Mouse (Mus musculus): ENCODE measurements at regions not wholly inside any gene's neighbourhood (a gene's known extent, or its start where the extent isn't known, plus 50 kb on each side); places are given as distances from the start of the nearest gene placed in this dataset.

DNA sequence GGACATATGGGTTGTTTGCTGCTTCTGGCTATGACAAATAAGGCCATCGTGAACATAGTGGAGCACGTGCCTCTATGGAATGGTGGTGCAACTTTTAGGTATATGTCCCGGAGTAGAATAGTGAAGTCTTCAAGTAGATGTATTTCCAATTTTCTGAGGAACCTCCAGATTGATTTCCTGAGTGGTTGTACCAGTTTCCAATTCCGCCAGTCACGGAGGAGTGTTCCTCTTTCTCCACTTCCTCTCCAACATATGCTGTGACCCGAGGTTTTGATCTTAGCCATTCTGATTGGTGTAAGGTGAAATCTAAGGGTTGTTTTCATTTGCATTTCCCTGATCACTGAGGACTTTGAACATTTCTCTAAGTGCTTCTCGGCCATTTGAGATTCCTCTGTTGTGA, 1134.4 kb upstream of the Zeb2 start:
- Histone ChIP-seq H3K4me1 (replicated peaks; ENCODE audit: control insufficient read depth, insufficient read depth, low read length) (no peaks in the 10 kb centered on the region), H3K27ac (no peak overlapping the region), H3K9ac (no peak overlapping the region), H3K27me3 (ENCODE audit: control insufficient read depth, insufficient read depth, low read length) (no peaks in the 10 kb centered on the region), H3K4me3 (replicated peaks; ENCODE audit: low read length) (no peak overlapping the region), H3K36me3 (replicated peaks; ENCODE audit: control insufficient read depth, insufficient read depth) (no peaks in the 10 kb centered on the region), H3K9me3 (ENCODE audit: control insufficient read depth, low read length) (no peaks in the 10 kb centered on the region), H3K4me2 (replicated peaks) (no peak overlapping the region)
- DNase-seq (ENCODE audit: low spot score), result no peak
- no peak for ATAC-seq (ENCODE audit: low FRiP score)
- WGBS, result 93% methylated on average over 7 of the region's 7 CpGs

DNA sequence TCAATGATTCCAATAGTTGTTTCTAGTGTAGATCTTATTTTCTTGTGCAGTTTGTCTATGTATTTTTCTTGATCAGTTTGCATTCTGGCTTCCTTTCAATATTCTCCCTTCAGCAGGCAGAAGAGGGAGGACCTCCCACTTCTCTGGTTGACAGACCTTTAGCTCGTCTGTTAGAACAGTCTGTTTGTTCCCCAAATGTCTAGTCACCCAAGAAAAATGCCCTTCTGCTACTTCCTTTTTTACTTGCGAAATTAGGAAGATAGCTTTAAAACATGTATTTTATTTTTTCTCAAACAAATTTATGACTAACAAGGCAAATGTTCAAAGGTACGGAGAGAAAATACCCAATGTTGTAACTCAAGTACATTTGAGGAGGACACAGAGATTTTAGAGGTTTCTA, 1128.5 kb upstream of the Zeb2 start:
- H3K4me2 ChIP-seq (replicated peaks), result no peak overlapping the region
- DNase-seq (ENCODE audit: low spot score) (no peak), ATAC-seq (ENCODE audit: low FRiP score) (no peak)
- H3K27me3 ChIP-seq (ENCODE audit: control insufficient read depth, insufficient read depth, low read length), result no peaks in the 10 kb centered on the region
- H3K9me3 ChIP-seq (ENCODE audit: control insufficient read depth, low read length), result no peaks in the 10 kb centered on the region
- H3K4me1 ChIP-seq (replicated peaks; ENCODE audit: control insufficient read depth, insufficient read depth, low read length), result no peaks in the 10 kb centered on the region; the same call in 1 of the 2 replicates
- WGBS, result 75% methylated on average over 3 of the region's 3 CpGs
- H3K36me3 ChIP-seq (replicated peaks; ENCODE audit: control insufficient read depth, insufficient read depth), result no peaks in the 10 kb centered on the region
- no peak overlapping the region for H3K4me3 ChIP-seq (replicated peaks; ENCODE audit: low read length)
- no peak overlapping the region for H3K27ac ChIP-seq
- no peak overlapping the region for H3K9ac ChIP-seq

DNA sequence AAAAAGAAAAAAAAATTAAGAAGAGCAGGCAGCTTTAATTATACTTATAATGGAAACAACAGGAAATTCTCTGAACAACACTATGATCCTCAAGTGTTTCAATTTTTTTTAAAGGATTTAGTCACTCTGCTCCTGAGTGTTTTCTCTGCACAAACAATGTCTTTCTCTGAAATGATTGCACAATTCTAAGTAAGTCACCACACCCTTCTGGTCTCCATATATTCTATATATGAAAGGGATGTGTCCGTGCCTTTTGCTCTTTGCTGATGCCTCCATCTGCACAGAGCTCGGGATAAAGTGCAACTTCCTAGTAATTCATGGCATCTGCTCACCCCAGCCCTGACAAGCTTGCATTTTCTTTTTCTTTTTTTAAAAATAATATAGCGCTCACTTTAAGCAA, 1127.5 kb upstream of the Zeb2 start:
- no peaks in the 10 kb centered on the region for H3K27me3 ChIP-seq (ENCODE audit: control insufficient read depth, insufficient read depth, low read length)
- H3K4me3 ChIP-seq (replicated peaks; ENCODE audit: low read length), result no peak overlapping the region
- DNase-seq (ENCODE audit: low spot score), result no peak
- no peak overlapping the region for H3K27ac ChIP-seq
- WGBS, result 91% methylated on average over 3 of the region's 3 CpGs
- no peak overlapping the region for H3K4me2 ChIP-seq (replicated peaks)
- H3K9ac ChIP-seq, result no peak overlapping the region
- no peaks in the 10 kb centered on the region for H3K9me3 ChIP-seq (ENCODE audit: control insufficient read depth, low read length)
- no peaks in the 10 kb centered on the region for H3K36me3 ChIP-seq (replicated peaks; ENCODE audit: control insufficient read depth, insufficient read depth)
- no peaks in the 10 kb centered on the region; the same call in 1 of the 2 replicates for H3K4me1 ChIP-seq (replicated peaks; ENCODE audit: control insufficient read depth, insufficient read depth, low read length)
- no peak for ATAC-seq (ENCODE audit: low FRiP score)

DNA sequence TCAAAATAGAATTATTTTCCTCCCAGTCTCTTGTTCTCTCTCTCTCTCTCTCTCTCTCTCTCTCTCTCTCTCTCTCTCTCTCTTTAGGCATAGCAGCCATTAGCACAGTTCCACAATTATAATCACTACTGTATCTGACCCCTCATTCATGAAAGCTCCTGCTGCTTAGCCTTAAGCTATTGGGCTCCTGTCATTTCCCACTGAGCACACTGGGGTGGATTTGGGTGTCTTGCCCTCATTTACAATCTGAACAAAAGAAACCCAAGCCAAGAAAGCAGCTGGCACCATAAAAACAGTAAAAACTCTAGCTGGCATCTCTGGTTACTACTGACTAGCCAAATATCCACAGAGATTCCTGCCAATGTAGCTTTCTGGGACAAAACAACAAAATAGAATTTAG, 1125.6 kb upstream of the Zeb2 start:
- Histone ChIP-seq H3K4me2 (replicated peaks) (no peak overlapping the region), H3K9me3 (ENCODE audit: control insufficient read depth, low read length) (no peaks in the 10 kb centered on the region), H3K9ac (no peak overlapping the region), H3K4me1 (replicated peaks; ENCODE audit: control insufficient read depth, insufficient read depth, low read length) (no peaks in the 10 kb centered on the region; the same call in 1 of the 2 replicates), H3K4me3 (replicated peaks; ENCODE audit: low read length) (no peak overlapping the region), H3K27me3 (ENCODE audit: control insufficient read depth, insufficient read depth, low read length) (no peaks in the 10 kb centered on the region), H3K36me3 (replicated peaks; ENCODE audit: control insufficient read depth, insufficient read depth) (no peaks in the 10 kb centered on the region), H3K27ac (no peak overlapping the region)
- no peak for DNase-seq (ENCODE audit: low spot score)
- peak; percentile 79; the same call in 1 of the 2 replicates for ATAC-seq (ENCODE audit: low FRiP score)

DNA sequence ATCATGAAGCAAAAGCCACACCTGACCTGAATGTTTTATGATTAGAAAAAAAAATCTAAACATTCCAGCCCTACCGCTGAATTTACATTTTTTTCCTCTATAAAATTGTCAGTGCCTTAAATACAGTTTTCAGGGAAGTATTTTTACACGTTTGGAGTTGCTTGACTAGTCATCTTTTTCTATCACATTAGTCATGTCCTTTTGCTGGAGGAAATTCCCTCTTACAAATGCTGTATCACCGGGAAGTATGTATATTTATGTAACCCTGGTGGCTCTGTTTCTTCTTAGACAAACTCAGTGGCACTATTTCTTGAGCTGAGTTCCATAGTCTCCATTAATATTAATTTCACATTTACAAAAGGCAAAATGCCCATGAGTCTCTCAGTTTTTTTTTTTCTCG, 1122.7 kb upstream of the Zeb2 start:
- no peak overlapping the region for H3K4me2 ChIP-seq (replicated peaks)
- H3K4me3 ChIP-seq (replicated peaks; ENCODE audit: low read length), result no peak overlapping the region
- H3K27me3 ChIP-seq (ENCODE audit: control insufficient read depth, insufficient read depth, low read length), result no peaks in the 10 kb centered on the region
- no peaks in the 10 kb centered on the region; the same call in 1 of the 2 replicates for H3K4me1 ChIP-seq (replicated peaks; ENCODE audit: control insufficient read depth, insufficient read depth, low read length)
- no peaks in the 10 kb centered on the region for H3K9me3 ChIP-seq (ENCODE audit: control insufficient read depth, low read length)
- H3K27ac ChIP-seq, result no peak overlapping the region
- H3K36me3 ChIP-seq (replicated peaks; ENCODE audit: control insufficient read depth, insufficient read depth), result no peaks in the 10 kb centered on the region
- ATAC-seq (ENCODE audit: low FRiP score) (no peak), DNase-seq (ENCODE audit: low spot score) (no peak)
- no peak overlapping the region for H3K9ac ChIP-seq
- 81% methylated on average over 4 of the region's 4 CpGs for WGBS

DNA sequence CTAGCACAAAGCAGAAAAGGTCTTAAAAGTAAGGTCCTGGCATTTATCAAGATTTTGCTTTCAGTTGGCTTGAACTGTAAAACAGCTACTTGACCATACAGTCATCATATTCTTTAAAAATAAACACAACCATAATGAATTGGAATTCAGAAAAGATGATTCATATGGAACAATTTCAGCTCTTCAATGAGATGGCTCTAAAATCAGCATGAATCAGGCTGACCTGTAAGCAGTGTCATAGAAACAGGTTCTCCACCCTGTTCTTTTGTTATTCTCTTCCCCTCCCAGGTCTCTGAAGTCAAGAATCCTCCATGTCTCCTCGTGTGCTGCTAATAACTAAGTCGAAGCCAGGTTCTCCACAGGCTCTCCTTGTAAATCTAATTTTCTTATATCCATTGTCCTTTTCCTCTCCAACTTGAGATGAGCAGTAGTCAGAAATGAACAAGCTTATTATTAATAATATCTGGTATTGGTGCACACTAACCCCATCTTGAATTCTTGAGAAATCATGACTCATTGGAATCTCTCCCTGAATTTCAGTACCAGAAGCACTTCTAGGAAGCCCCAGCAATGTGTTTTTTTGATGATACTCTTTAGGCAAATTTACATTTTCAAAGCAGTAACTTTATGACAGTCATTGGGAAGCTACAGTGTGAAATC, 1113.7 kb upstream of the Zeb2 start:
- no peak for DNase-seq (ENCODE audit: low spot score)
- H3K27me3 ChIP-seq (ENCODE audit: control insufficient read depth, insufficient read depth, low read length), result no peaks in the 10 kb centered on the region
- H3K9me3 ChIP-seq (ENCODE audit: control insufficient read depth, low read length), result no peaks in the 10 kb centered on the region
- no peak overlapping the region for H3K4me2 ChIP-seq (replicated peaks)
- no peak for ATAC-seq (ENCODE audit: low FRiP score)
- no peaks in the 10 kb centered on the region for H3K4me1 ChIP-seq (replicated peaks; ENCODE audit: control insufficient read depth, insufficient read depth, low read length)
- H3K36me3 ChIP-seq (replicated peaks; ENCODE audit: control insufficient read depth, insufficient read depth), result no peaks in the 10 kb centered on the region
- no peak overlapping the region for H3K27ac ChIP-seq
- H3K4me3 ChIP-seq (replicated peaks; ENCODE audit: low read length), result no peak overlapping the region
- no peak overlapping the region for H3K9ac ChIP-seq
- WGBS, result 70% methylated on average over 2 of the region's 2 CpGs

DNA sequence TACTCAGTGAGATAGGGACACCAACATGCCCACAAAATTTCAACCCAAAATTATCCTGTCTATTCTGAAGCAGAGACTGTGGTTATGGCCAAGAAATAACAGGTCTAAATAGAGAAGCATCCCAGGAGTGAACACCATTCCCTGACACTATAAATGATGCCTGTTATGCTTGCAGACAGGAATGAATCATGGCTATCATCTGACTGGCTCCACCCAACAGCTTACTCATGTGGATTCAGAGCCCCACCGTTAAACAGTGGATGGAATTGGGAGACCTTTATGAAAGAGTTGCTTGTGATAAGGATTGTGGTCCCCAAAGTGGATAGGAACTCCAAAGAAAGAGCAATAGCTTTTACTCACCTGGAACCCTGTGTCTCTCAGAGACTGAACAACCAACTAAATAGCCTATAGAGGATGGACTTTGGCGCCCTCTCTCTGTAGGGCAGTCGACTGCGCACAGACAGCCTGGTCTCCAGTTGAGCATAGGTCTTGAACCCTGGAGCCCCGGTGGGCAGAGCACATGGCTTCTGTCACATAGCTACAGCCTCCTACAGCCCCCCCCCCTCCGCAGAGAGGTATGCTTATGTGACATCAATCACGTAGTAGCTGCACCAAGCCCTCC, 1101.3 kb upstream of the Zeb2 start:
- H3K27ac ChIP-seq, result no peak overlapping the region
- no peak overlapping the region for H3K4me3 ChIP-seq (replicated peaks; ENCODE audit: low read length)
- no peaks in the 10 kb centered on the region for H3K36me3 ChIP-seq (replicated peaks; ENCODE audit: control insufficient read depth, insufficient read depth)
- H3K4me2 ChIP-seq (replicated peaks), result no peak overlapping the region
- no peaks in the 10 kb centered on the region for H3K27me3 ChIP-seq (ENCODE audit: control insufficient read depth, insufficient read depth, low read length)
- H3K9ac ChIP-seq, result no peak overlapping the region
- no peaks in the 10 kb centered on the region for H3K4me1 ChIP-seq (replicated peaks; ENCODE audit: control insufficient read depth, insufficient read depth, low read length)
- no peak for DNase-seq (ENCODE audit: low spot score)
- H3K9me3 ChIP-seq (ENCODE audit: control insufficient read depth, low read length), result no peaks in the 10 kb centered on the region
- no peak for ATAC-seq (ENCODE audit: low FRiP score)
- WGBS, result 94% methylated on average over 7 of the region's 7 CpGs

DNA sequence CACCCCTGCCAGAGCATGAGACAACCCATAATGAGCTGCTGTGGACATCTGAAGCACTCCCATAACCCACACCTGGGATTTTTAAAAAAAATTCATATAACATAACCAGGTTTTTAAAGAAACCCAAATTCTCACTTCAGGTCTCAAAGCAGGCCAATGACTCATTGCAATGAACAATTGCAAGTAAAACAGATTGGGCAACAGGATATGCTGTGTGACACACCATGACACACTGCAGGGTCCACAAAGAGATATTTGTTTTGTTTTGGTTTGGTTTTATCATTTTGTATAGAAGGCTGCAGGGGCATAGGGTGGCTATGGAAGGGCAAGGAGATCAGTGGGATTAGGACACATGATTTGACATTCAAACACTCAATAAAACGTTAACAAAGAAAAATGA, 1082.1 kb upstream of the Zeb2 start:
- no peak overlapping the region for H3K9ac ChIP-seq
- WGBS, result 56% methylated on average over 1 of the region's 1 CpGs
- DNase-seq (ENCODE audit: low spot score) (no peak), ATAC-seq (ENCODE audit: low FRiP score) (no peak)
- no peaks in the 10 kb centered on the region for H3K4me1 ChIP-seq (replicated peaks; ENCODE audit: control insufficient read depth, insufficient read depth, low read length)
- no peak overlapping the region for H3K4me3 ChIP-seq (replicated peaks; ENCODE audit: low read length)
- no peak overlapping the region for H3K27ac ChIP-seq
- no peaks in the 10 kb centered on the region for H3K36me3 ChIP-seq (replicated peaks; ENCODE audit: control insufficient read depth, insufficient read depth)
- H3K4me2 ChIP-seq (replicated peaks), result no peak overlapping the region
- no peaks in the 10 kb centered on the region for H3K27me3 ChIP-seq (ENCODE audit: control insufficient read depth, insufficient read depth, low read length)
- H3K9me3 ChIP-seq (ENCODE audit: control insufficient read depth, low read length), result no peaks in the 10 kb centered on the region

DNA sequence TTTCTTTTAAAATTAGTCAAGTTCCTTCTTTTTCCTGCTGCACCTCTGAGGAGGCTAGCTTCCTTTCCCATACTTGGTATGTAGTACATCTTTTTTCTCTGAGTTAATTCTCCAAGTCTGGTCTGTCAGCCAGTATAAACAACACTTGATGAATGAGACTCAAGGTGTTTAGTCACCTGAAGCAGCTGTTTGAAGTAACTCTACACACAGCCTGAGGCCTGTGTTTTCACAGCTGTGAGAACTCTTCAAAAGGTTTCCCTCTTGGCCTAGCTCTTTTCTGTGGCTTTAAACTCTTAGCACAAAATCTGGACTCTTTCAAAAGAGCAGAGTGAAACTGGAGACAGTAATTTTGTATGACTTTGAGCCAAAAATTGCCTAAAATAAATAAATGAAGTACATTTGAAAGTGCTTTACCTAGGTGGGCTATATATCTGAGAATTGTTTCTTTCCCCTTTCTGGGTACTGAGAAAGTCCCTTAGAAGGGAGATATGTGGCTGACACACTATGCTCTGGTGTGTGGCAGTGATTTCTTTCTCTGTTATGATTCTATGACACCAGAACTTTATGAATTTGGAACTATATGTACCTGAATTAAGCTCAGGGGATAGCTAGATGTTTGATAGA, 1070.2 kb upstream of the Zeb2 start:
- H3K4me1 ChIP-seq (replicated peaks; ENCODE audit: control insufficient read depth, insufficient read depth, low read length), result no peaks in the 10 kb centered on the region
- no peaks in the 10 kb centered on the region for H3K9me3 ChIP-seq (ENCODE audit: control insufficient read depth, low read length)
- H3K9ac ChIP-seq, result no peak overlapping the region
- H3K4me3 ChIP-seq (replicated peaks; ENCODE audit: low read length), result no peak overlapping the region
- no peak overlapping the region for H3K4me2 ChIP-seq (replicated peaks)
- ATAC-seq (ENCODE audit: low FRiP score), result no peak
- H3K27me3 ChIP-seq (ENCODE audit: control insufficient read depth, insufficient read depth, low read length), result no peaks in the 10 kb centered on the region
- H3K36me3 ChIP-seq (replicated peaks; ENCODE audit: control insufficient read depth, insufficient read depth), result no peaks in the 10 kb centered on the region
- H3K27ac ChIP-seq, result no peak overlapping the region
- no peak for DNase-seq (ENCODE audit: low spot score)
